Mouse (Mus musculus): Measurements from ENCODE around the gene Clca3a1. TPM values are rescaled to one million over a fixed set of nuclear protein-coding genes. Genes with fewer than 3 reads are reported as not detected.
A peak's percentile ranks its signal among the peaks of the same experiment; 100 is the strongest.
"Not testable (repeated sequence)": the region's sequence is repeated elsewhere in the genome, so short reads cannot be mapped to it uniquely, and the experiment has no call there.

The Clca3a1 gene
- polyA plus RNA-seq, 1 experiment = 0.19 TPM

DNA sequence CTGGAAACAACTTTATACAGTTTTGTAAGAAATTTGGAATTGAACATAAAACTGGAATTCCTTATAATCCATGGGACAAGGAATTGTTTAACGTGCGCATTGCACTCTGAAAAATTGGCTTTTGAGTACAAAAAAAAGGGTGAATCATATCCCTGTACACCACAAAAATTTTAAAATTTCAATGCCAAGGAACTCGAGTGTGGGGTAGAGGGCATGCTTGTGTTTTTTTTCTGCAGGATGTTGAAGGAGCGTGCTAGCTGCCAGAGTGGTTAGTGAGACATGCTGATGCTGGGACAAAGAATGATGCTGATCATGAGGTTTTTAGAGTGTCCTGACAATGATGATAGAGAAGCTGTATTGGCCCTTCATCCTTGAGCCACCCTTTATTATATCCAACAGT lies 4.4 kb upstream of the Clca3a1 start:
- H3K4me1 ChIP-seq (ENCODE audit: control insufficient read depth, insufficient read depth, low read length) = no peaks in the 10 kb centered on the region
- no peak overlapping the region for H3K9ac ChIP-seq (ENCODE audit: low read depth, poor library complexity, severe bottlenecking)
- H3K27me3 ChIP-seq (ENCODE audit: control insufficient read depth, insufficient read depth, low read length, poor library complexity, severe bottlenecking) = no peaks in the 10 kb centered on the region
- H3K36me3 ChIP-seq (ENCODE audit: control insufficient read depth, insufficient read depth, low read length, poor library complexity, severe bottlenecking) = no peaks in the 10 kb centered on the region
- H3K9me3 ChIP-seq (replicated peaks; ENCODE audit: control insufficient read depth, insufficient read depth, low read length, poor library complexity, severe bottlenecking) = peaks cover 14% of the 10 kb centered on the region
- H3K27ac ChIP-seq (ENCODE audit: insufficient read depth, low read length) = no peak overlapping the region
- H3K4me3 ChIP-seq (ENCODE audit: low read depth, low read length) = no peak overlapping the region
- TF ChIP-seq POLR2A (IDR thresholded peaks at IDR 0.05; ENCODE audit: insufficient read depth, low read length) (no peak), CTCF (IDR thresholded peaks at IDR 0.05; ENCODE audit: low read depth, low read length) (no peak), EP300 (IDR thresholded peaks at IDR 0.05; ENCODE audit: insufficient read depth, low read depth, low read length) (no peak)

DNA sequence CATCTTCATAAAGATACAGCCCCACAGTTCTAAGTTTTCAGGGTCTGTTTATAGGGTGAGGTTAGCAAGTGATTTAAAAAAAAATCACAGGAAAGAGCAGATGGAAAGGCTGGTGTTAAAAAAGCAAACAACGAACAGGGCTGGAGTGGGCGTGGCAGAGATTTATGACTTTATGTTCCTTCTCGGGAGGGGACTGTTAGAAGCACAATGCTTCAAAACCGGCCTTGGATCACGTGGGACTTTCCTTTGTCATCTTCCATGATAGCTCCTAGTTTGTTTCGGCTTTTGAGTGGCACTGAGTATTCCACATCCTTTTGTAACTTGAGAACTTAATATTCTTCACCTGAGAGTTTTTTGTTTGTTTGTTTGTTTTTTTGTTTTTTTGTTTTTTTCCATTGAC lies 677 bp upstream of the Clca3a1 start:
- Histone ChIP-seq H3K4me3 (ENCODE audit: low read depth, low read length) (no peak overlapping the region), H3K9me3 (replicated peaks; ENCODE audit: control insufficient read depth, insufficient read depth, low read length, poor library complexity, severe bottlenecking) (peaks cover 3% of the 10 kb centered on the region), H3K27ac (ENCODE audit: insufficient read depth, low read length) (no peak overlapping the region), H3K4me1 (ENCODE audit: control insufficient read depth, insufficient read depth, low read length) (no peaks in the 10 kb centered on the region), H3K9ac (ENCODE audit: low read depth, poor library complexity, severe bottlenecking) (no peak overlapping the region), H3K36me3 (ENCODE audit: control insufficient read depth, insufficient read depth, low read length, poor library complexity, severe bottlenecking) (no peaks in the 10 kb centered on the region), H3K27me3 (ENCODE audit: control insufficient read depth, insufficient read depth, low read length, poor library complexity, severe bottlenecking) (no peaks in the 10 kb centered on the region)
- TF ChIP-seq EP300 (IDR thresholded peaks at IDR 0.05; ENCODE audit: insufficient read depth, low read depth, low read length) (no peak), POLR2A (IDR thresholded peaks at IDR 0.05; ENCODE audit: insufficient read depth, low read length) (no peak), CTCF (IDR thresholded peaks at IDR 0.05; ENCODE audit: low read depth, low read length) (no peak)

DNA sequence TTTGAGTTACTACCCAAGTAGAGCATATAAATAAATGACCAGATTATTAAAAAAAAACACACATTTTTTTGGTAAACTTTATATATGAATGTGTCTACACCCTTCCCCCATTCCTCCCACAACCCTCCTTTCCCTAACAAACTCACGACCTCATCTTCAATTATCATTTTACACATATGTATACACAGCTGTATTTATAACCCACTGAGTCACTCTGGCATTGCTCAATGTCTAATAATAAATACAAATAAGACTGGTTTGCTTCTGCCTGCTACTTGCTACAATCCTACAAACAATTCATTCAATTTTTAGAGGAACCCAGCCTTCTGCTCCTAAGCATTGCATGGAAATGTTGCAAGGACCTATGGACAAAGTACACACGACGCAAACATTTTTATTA lies 1.1 kb downstream of the Clca3a1 start:
- H3K27me3 ChIP-seq (ENCODE audit: control insufficient read depth, insufficient read depth, low read length, poor library complexity, severe bottlenecking) = no peaks in the 10 kb centered on the region

DNA sequence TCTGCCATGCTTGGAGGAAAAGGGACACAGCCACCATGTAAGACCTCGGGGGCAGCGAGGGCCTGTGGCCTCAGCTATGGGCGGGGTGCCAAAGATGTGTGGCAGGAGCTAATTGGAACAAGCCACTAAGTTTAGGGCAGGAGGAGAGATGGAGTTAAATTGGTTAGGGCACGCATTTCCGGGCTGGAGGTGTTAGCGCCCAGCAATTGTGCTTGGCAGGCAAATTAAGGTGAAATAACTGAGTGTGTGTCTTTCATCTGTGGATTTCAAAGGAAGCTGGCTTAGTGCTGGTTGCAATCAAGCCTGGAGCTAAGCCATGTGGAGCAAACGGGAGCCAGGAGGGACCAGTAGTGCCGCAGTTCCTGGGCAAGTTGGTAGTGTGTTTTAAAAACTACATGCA lies 4.7 kb downstream of the Clca3a1 start:
- not testable (repeated sequence) for H3K27me3 ChIP-seq (ENCODE audit: control insufficient read depth, insufficient read depth, low read length, poor library complexity, severe bottlenecking); H3K4me1 ChIP-seq (ENCODE audit: control insufficient read depth, insufficient read depth, low read length); H3K9me3 ChIP-seq (replicated peaks; ENCODE audit: control insufficient read depth, insufficient read depth, low read length, poor library complexity, severe bottlenecking); H3K9ac ChIP-seq (ENCODE audit: low read depth, poor library complexity, severe bottlenecking); H3K36me3 ChIP-seq (ENCODE audit: control insufficient read depth, insufficient read depth, low read length, poor library complexity, severe bottlenecking); H3K4me3 ChIP-seq (ENCODE audit: low read depth, low read length); H3K27ac ChIP-seq (ENCODE audit: insufficient read depth, low read length)

More for the DNA sequence above, 1.1 kb downstream of the Clca3a1 start:
- no peak overlapping the region for H3K27ac ChIP-seq (ENCODE audit: insufficient read depth, low read length)
- H3K9me3 ChIP-seq (replicated peaks; ENCODE audit: control insufficient read depth, insufficient read depth, low read length, poor library complexity, severe bottlenecking) = no peaks in the 10 kb centered on the region; the same call in 1 of the 2 replicates
- no peaks in the 10 kb centered on the region for H3K4me1 ChIP-seq (ENCODE audit: control insufficient read depth, insufficient read depth, low read length)
- TF ChIP-seq CTCF (IDR thresholded peaks at IDR 0.05; ENCODE audit: low read depth, low read length) (no peak), EP300 (IDR thresholded peaks at IDR 0.05; ENCODE audit: insufficient read depth, low read depth, low read length) (no peak), POLR2A (IDR thresholded peaks at IDR 0.05; ENCODE audit: insufficient read depth, low read length) (no peak)
- H3K4me3 ChIP-seq (ENCODE audit: low read depth, low read length) = no peak overlapping the region
- H3K36me3 ChIP-seq (ENCODE audit: control insufficient read depth, insufficient read depth, low read length, poor library complexity, severe bottlenecking) = no peaks in the 10 kb centered on the region
- H3K9ac ChIP-seq (ENCODE audit: low read depth, poor library complexity, severe bottlenecking) = no peak overlapping the region

DNA sequence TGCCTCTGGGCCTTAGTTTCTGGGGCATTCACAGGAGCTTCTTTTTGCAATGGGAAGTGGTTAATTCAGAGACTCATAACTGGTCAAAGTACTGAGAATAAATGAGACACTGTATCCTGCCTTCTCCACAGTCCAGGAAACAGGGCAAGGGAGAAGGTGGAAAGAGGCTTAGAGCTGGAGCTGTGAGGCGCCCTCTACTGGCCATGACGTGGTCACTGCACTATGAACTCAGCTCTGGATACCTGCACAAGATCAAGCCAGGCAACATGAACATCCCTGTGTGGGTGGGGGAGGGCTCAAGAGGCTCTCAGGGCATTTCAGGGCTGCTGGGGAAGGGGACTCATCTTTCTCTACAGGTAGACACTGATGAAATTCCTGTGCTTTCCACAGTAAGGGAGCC lies 7.7 kb downstream of the Clca3a1 start:
- H3K36me3 ChIP-seq (ENCODE audit: control insufficient read depth, insufficient read depth, low read length, poor library complexity, severe bottlenecking) = no peaks in the 10 kb centered on the region
- H3K4me1 ChIP-seq (ENCODE audit: control insufficient read depth, insufficient read depth, low read length) = no peaks in the 10 kb centered on the region
- no peak overlapping the region for H3K27ac ChIP-seq (ENCODE audit: insufficient read depth, low read length)
- peak; percentile 86 for TF ChIP-seq CTCF (IDR thresholded peaks at IDR 0.05; ENCODE audit: low read depth, low read length)
- TF ChIP-seq EP300 (IDR thresholded peaks at IDR 0.05; ENCODE audit: insufficient read depth, low read depth, low read length) = no peak
- no peak overlapping the region for H3K9ac ChIP-seq (ENCODE audit: low read depth, poor library complexity, severe bottlenecking)
- H3K4me3 ChIP-seq (ENCODE audit: low read depth, low read length) = no peak overlapping the region
- no peaks in the 10 kb centered on the region for H3K27me3 ChIP-seq (ENCODE audit: control insufficient read depth, insufficient read depth, low read length, poor library complexity, severe bottlenecking)
- H3K9me3 ChIP-seq (replicated peaks; ENCODE audit: control insufficient read depth, insufficient read depth, low read length, poor library complexity, severe bottlenecking) = no peaks in the 10 kb centered on the region

DNA sequence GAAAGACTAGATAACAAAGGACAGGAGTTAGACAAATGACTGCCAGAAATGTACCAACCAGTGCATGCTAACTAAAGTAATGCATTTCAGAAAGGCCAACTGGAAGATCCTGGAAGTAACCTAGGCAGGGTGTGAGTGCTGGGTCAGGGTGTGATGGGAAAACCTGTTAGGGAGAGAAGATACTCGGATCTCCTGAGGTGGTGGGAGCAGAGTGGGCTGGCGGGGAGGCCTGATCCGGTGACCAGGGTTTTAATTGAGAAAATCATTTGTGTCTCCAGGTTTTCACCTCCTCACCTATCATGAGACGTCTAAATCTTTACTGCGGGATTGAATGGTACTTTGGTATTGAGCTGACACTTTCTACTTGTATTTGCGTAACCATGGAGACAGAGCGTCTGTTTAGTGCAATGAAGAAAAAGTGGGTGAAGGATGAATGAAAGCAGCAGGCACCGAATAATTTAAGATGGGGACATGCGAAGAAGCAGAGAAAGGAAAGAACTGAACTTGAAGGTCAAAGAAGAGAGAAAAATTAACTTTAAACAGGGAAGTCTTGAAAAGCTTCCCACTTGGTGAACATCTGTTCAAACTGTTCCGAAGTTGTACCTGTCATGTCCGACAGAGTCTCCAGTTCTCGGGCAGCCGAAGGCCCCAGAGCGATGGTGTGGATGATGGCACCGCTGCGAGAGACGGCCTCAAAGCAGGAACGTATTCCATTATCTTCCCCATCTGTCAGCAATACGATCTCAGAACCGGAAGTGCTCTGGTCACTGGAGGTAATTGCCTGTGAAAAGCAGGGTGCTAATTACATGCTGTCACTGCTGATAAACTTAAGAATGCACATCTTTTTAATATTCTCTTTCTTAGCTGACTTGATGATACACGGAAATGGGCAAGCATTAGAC lies 11.5 kb downstream of the Clca3a1 start:
- not testable (repeated sequence) for H3K27ac ChIP-seq (ENCODE audit: insufficient read depth, low read length); H3K36me3 ChIP-seq (ENCODE audit: control insufficient read depth, insufficient read depth, low read length, poor library complexity, severe bottlenecking); H3K9me3 ChIP-seq (replicated peaks; ENCODE audit: control insufficient read depth, insufficient read depth, low read length, poor library complexity, severe bottlenecking); H3K27me3 ChIP-seq (ENCODE audit: control insufficient read depth, insufficient read depth, low read length, poor library complexity, severe bottlenecking); H3K4me3 ChIP-seq (ENCODE audit: low read depth, low read length); H3K4me1 ChIP-seq (ENCODE audit: control insufficient read depth, insufficient read depth, low read length); H3K9ac ChIP-seq (ENCODE audit: low read depth, poor library complexity, severe bottlenecking)

DNA sequence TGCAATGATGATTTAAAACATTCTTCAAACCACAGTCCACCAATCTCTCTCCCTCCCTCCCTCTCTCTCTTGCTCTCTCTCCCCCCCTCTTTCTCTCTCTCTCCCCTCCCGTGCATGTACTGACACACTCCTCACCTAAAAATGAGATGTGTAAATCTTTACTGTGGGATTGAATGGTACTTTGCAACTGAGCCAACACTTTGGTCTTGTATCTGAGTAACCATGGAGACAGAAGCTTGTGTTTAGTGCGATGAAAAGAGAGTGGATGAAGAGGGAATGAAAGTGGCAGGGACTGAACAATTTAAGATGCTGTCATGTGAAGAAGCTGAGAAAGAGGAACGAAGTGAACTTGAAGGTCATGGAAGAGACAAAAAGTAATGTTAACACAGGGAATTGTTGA lies 13.1 kb downstream of the Clca3a1 start:
- not testable (repeated sequence) for H3K4me3 ChIP-seq (ENCODE audit: low read depth, low read length); H3K27ac ChIP-seq (ENCODE audit: insufficient read depth, low read length); H3K27me3 ChIP-seq (ENCODE audit: control insufficient read depth, insufficient read depth, low read length, poor library complexity, severe bottlenecking); H3K9ac ChIP-seq (ENCODE audit: low read depth, poor library complexity, severe bottlenecking); H3K36me3 ChIP-seq (ENCODE audit: control insufficient read depth, insufficient read depth, low read length, poor library complexity, severe bottlenecking); H3K9me3 ChIP-seq (replicated peaks; ENCODE audit: control insufficient read depth, insufficient read depth, low read length, poor library complexity, severe bottlenecking); H3K4me1 ChIP-seq (ENCODE audit: control insufficient read depth, insufficient read depth, low read length)

DNA sequence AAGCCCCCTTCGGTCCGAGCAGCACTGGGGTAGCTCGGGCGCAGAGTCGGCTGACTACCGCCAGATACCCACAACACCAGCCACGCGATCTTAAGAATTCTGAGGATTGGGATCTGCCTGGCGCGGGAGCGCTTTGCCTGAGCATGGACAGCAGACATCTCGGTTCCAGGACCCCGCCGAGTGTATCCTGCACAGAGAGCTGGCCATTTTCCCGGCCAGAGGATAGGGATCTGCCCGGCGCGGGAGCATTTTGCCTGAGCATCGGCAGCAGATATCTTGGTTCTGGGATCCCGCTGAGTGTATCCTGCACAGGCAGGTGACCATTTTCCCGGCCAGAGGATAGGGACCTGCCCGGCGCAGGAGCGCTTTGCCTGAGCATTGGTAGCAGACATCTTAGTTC lies 22.4 kb downstream of the Clca3a1 start:
- H3K4me3 ChIP-seq (ENCODE audit: low read depth, low read length) = peak overlapping the region; percentile 63

More for the DNA sequence above, 22.4 kb downstream of the Clca3a1 start:
- not testable (repeated sequence) for H3K4me1 ChIP-seq (ENCODE audit: control insufficient read depth, insufficient read depth, low read length); H3K9me3 ChIP-seq (replicated peaks; ENCODE audit: control insufficient read depth, insufficient read depth, low read length, poor library complexity, severe bottlenecking); H3K27me3 ChIP-seq (ENCODE audit: control insufficient read depth, insufficient read depth, low read length, poor library complexity, severe bottlenecking); H3K27ac ChIP-seq (ENCODE audit: insufficient read depth, low read length); H3K36me3 ChIP-seq (ENCODE audit: control insufficient read depth, insufficient read depth, low read length, poor library complexity, severe bottlenecking)
- peak overlapping the region; percentile 36 for H3K9ac ChIP-seq (ENCODE audit: low read depth, poor library complexity, severe bottlenecking)
